Mouse (Mus musculus): Measurements from ENCODE around the gene Tcta.
A peak's percentile ranks its signal among the peaks of the same experiment; 100 is the strongest.
"Not testable (repeated sequence)": the region's sequence is repeated elsewhere in the genome, so short reads cannot be mapped to it uniquely, and the experiment has no call there.

The Tcta gene

GRCm38 (mm10) chr9:108308141-108308540, 2.2 kb upstream of the Tcta start:
- DNase-seq (ENCODE audit: low spot score): no peak

GRCm38 (mm10) chr9:108307021-108307807, 1.3 kb upstream of the Tcta start:
- DNase-seq (ENCODE audit: low spot score): no peak

DNA sequence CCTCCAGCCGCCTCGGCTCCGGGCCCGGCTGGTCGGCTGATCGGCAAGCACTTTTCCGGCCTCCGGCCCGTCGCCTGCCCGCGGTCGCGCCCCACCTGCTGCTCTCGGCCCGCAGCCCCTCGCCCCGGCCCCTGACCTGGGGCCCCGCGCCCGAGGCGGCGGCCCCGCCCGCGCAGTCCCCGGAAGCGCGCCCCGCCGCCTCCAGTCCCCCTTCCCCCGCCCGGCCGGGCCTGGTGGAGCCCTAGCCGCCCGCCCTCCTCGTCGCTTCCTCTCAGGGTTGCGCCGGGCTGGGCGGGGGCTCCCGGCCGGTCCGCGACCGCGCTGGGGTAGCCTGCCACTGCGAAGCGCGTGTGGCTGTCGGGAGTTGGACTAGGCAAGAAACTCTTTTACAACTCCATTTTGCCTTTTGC, 616 bp upstream of the Tcta start:
- peak; percentile 76 for DNase-seq (ENCODE audit: low spot score)

DNA sequence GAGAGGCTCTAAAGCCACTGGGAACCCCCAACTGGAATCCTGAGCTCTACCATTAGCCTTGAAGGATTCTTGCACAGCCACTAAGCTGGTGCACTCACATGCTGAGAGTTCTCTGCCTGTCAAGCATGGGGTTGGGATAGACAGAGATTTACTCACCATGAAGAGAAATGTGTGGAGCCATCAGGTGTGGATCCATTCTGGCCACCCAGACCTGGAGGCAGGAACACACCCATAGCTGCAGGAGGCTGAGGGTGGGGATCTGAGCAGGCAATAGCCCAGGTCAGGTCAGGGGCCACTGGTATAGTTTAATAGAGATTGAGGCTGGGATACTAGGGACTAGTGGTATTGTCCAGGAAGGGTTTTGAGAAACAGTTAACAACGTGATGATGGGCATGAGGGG, 790 bp downstream of the Tcta start:
- peak; percentile 21 for DNase-seq (ENCODE audit: low spot score)

- no peak for DNase-seq (ENCODE audit: low spot score)
These were observed 1.2 kb downstream of the Tcta start for GRCm38 (mm10) chr9:108304716-108305115.

DNA sequence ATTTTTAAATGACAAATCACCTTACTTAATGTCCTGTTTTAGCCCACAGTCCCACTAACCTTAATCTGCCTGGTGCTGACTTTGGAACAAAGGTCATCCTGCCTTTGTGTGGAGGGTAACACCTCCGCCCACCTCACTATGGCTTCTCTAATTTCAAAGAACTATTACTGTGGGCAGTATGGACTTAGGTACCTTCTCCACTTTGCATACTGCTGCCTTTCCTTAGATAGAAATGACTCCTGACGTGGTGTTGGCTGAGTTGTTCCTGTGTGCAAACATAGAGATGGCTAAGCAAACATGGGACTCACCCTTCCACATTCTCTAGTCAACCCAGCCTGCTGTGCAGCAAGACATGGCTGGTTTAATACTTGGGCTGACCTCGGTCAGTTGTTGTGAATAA, 4.1 kb downstream of the Tcta start:
- no peak for DNase-seq (ENCODE audit: low spot score)

DNA sequence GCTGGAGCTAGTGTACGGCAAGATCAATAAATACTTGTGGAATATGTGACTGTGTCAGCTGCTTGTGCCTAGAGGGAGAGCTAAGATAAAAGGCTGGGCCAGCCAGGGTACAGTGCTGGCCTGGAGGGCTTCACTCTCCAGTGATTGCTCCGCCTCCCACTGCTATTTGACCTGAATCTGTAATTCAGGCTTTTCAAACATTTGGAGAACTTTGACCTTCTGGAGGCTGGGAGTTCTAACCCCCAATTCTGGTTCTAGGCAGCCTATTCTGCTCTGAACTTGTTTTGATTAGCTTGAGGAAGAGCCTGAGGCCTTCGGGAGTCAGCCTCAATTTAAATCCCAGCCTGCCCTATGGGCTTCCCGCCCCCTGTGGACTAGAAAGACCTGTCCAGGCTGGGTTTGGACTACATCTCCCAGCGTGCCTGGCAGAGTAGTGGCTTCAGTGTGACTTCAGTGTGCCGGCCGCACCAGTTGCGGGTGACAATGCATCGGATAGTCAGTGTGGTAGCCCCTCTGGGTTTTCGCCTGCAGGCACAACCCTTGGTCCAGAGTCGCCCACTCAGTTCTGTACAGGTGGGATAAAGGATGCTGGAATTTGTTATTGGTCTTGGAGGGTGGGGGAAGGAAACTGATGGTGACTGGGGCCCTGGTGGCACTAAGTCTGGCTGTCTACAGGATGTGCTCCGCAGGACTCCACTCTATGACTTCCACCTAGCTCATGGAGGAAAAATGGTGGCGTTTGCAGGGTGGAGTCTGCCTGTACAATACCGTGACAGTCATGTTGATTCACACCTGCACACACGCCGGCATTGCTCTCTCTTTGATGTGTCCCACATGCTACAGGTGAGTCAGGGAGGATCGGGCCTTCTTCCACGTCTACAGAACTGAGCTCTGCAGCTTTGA, 9.3 kb downstream of the Tcta start, which contains the start of gene Amt:
Gene Amt, plus strand, starts transcription at position 401 of the 903 bp plus-strand sequence.
- DNase-seq (ENCODE audit: low spot score): no peak

- no peak for DNase-seq (ENCODE audit: low spot score)
These were observed 15.2 kb downstream of the Tcta start for GRCm38 (mm10) chr9:108290773-108291172.

DNA sequence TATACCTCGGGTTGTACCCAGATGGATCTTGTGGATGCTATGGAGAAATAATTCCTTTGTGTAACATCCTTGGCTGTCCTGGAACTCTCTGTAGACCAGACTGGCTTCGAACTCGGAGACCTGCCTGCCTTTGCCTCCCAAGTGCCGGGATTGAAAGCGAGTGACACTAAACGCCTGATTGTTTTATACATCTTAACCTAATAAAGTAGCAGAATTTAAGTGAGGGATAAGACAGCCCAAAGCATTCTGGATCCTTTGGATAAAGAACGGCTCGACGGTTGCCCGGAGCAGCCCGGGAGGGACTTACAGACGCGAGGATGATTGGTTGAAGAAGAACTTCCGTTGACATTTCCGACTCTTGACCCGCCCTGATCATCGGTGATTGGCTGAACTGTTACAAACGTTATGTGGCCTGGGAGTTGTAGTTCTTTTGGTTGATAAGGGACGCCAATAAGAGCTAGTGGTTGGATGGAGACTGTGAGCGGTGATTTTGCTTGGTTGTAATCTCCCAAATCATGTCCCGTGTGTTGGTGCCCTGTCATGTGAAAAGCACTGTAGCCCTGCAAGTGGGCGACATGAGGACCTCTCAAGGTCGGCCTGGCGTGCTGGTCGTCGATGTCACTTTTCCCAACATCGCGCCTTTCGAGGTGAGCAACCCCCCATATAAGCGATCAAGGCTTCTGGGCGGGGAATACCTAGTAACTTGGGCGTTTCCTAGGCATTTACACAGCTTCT, 15.8 kb downstream of the Tcta start, which contains the start of gene Nicn1:
Gene Nicn1, plus strand, starts transcription at position 414 of the 735 bp plus-strand sequence.
- peak; percentile 77 for DNase-seq (ENCODE audit: low spot score)

DNA sequence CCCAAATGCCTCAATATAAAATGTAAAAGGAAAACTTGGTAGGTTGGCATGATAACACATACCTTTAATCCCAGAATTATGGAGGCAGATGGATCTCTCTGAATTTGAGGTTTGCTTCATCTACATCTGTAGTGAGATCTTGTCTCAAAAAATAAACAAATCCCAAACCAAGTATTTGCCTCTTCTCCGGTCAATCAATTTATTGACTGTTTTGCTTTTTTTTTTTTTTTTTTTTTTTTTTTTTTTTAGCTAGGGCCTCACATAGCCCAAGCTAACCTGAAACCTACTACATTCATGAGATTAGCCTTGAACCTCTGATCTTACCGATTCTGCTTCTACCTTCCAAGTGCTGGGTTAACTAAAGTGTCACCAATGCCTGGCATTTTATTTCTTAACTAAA, 16.6 kb downstream of the Tcta start:
- no peak for DNase-seq (ENCODE audit: low spot score)

DNA sequence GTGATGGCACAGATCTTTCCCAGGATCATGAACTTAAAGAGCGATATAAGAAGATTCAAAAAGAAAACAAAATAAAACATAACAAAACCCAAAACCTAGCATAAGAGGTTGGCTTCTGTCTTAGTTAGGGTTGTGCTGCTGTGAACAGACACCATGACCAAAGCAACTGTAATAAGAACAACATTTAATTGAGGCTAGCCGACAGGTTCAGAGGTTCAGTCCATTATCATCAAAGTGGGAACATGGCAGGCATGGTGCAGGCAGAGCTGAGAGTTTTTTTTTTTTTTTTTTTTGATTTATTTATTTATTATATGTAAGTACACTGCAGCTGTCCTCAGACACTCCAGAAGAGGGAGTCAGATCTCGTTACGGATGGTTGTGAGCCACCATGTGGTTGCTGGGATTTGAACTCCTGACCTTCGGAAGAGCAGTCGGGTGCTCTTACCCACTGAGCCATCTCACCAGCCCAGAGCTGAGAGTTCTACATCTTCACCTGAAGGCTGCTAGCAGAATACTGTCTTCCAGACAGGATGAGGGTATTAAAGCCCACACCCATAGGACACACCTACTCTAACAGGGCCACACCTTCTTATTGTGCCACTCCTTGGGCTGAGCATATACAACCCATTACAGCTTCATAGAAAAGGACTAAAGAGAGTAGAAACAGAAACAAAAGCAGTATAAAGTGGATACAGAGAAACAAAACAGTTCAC, 18.3 kb downstream of the Tcta start:
- not testable (repeated sequence) for DNase-seq (ENCODE audit: low spot score)

DNA sequence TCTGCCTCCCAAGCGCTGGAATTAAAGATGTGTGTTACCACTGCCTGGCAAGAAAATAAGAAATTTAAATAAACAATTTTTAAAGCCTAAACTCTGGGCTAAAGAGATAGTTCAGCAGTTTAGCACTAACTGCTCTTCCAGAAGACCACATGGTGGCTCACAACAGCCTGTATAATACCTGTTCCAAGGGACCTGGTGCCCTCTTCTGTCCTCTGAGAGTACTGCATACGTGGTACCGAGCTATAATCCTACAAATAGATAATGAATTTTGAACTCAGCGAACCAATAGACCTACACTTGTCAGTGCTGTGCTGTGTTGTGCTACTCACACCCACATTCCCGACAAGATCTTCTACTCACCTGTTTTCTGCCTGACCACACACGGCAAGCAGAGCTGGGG, 21.6 kb downstream of the Tcta start:
- DNase-seq (ENCODE audit: low spot score): peak; percentile 71

DNA sequence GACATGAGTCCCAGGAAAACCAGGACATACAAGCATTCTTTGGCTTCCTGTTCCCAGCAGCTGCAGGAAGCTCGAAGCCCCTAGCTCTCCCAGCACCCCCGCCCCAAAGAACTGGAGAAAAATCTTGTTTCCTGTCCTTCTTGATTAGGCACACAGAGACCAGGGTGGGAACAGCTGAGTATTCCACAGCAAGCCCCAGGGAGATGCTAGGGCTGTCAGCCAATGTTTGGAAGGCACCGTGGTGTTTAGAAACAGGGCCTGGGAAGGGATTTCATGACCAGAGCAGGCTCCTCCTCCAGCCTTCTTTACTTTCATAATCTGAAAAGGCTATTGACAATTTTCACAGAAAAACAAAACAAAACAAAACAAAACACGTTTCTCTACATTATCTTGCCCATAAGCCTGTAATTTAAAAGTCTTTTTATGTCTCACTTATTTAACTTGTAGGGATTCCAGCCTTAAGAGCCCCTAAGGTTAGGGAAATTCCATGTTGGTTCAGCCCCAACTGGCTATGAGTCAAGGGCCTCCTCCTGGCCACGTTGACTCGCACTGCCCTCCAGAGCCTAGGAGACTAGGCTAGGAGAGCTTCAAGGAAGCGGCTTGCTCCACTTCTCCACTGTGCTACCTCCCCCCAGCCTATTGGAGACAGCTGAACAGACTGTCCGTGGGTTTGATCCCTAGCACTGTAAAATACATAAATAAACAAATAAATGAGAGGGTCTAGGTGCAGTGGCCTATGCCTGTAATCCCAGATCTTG, 25.7 kb downstream of the Tcta start:
- DNase-seq (ENCODE audit: low spot score): no peak

DNA sequence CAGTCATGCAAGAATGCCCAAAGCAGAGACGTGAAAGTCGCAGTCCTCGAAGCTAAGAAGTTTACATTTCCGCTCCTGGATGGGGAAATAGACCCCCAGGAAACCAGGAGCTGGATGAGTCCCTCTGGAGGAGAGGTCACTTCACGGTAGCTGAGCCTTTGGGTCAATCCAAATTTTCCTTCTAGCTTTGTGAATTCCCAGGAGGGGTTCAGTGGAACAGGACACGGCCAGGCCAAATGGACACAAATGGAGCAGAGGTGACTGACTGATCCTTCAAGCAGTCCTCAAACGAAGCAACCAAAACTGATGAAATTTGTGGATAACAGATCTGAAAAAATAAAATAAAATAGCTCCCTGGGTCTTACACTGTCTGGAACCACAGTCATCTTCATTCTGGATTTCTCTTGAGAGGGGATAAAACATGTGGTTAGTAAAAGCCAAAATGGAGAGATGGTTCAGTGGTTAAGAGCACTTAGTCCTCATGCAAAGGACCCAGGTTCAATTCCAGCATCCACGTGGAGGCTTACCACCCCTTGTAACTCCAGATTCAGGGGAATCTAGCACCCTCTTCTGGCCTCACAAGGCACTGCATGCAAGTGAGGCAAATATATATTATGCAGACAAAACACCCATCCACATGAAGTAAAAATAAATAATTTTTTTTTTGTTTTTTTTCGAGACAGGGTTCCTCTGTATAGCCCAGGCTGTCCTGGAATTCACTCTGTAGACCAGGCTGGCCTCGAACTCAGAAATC, 27.1 kb downstream of the Tcta start:
- DNase-seq (ENCODE audit: low spot score): peak; percentile 24

GRCm38 (mm10) chr9:108275331-108275659, 30.7 kb downstream of the Tcta start:
- DNase-seq (ENCODE audit: low spot score): no peak

DNA sequence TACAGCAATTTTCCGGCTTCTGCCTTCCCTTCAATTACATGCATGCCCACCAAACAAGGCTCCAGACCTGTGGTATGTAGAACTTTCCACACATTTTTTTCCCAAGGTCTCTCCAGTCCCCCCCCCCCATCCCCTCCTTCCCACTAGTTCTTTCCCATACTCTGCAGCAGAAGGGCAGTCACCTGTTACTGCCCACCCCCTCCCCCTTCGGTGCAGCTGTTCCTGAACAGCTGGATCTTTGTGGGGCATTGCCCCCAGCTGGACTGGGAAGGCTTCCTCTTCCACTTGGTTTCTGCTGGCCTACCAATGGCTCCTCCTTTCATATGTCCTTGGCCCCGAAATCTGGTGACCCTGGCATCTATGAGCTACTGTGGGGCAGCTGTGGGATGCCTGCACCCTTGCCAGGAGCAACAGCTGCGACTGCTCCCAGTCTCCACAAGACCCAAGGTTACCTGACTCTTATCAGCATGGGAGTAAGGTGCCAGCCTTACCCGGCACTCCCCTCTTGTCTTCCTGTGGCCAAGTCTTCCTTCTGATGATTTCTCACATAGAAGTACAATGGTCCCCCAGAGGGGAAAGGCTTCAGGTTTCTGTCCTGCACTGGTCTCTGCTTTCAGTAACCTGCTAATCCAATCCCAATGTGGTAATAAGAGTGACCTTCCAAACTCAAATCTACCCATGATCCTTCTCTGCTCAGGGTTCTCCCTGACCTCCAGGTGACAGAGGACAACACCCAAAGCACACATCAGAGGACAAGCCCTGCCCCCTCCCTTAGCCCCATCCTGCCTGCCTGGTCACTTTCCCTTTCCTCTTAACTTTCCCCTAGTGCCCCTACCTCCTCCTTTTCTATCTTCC, 31.3 kb downstream of the Tcta start:
- DNase-seq (ENCODE audit: low spot score): no peak

GRCm38 (mm10) chr9:108273485-108273884, 32.5 kb downstream of the Tcta start:
- no peak for DNase-seq (ENCODE audit: low spot score)

DNA sequence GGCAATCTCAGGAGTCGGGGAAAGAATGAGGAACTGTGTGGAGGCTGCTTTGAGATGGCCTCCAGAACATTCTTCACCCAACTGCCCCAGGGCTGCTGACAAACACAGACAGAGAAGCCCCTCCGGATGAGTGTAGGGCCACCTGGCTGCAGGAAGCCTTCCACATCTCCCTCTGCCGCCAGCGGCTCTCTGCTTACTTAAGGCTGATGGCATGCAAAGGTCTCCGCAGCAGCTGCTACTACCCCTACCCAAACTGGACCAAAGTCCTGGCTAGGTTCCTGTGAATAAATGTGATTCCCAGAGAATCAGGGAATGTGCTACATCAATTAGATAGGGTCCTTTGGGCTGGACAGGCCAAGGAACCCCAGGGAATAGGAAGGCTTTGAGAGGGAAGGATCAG, 33.3 kb downstream of the Tcta start:
- no peak for DNase-seq (ENCODE audit: low spot score)

DNA sequence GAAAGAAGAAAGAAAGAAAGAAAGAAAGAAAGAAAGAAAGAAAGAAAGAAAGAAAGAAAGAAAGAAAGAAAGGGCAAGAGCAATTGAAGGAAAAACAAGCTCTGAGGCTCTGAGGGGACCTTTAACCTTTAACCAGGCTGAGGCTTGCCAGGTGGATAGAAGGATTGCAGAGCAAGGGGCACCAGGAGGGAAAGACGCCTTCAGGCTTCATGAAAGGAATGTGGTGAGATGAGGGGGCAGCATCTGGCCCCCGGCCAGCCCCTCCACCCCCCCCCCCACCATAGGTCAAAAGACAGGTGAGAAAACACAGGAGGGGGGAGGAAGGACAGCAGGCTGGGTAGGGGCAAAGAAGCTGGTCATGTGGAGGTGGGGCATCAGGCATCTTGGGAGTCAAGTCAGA, 34.0 kb downstream of the Tcta start:
- DNase-seq (ENCODE audit: low spot score): no peak

Data from spleen, adult 12 weeks (tissue).